Mouse (Mus musculus) limb, embryonic 14.5 days (tissue): ENCODE results near the gene Paqr8. TPM values are rescaled to one million over a fixed set of nuclear protein-coding genes. Genes with fewer than 3 reads are reported as not detected.

Experiments
- ATAC-seq: fragments of 200-750 bp; cut with Nextera tagmentation; 2 replicates; pipeline ENCODE4 v1.8.0; 2017; ENCODE audit warnings: low read depth, moderate number of reproducible peaks, moderate TSS enrichment; ENCODE audit not compliant: low FRiP score
- DNase-seq: peaks from one replicate; pipeline ENCODE4 v3.0.0-alpha.2; 2015; ENCODE audit warnings: low spot score
- H3K27ac ChIP-seq: fragments of 300-500 bp; sonication (generic); replicated peaks from 2 replicates; pipeline ENCODE4 v1.5.1; 2014; ENCODE audit warnings: low read depth, mild to moderate bottlenecking, low read length, moderate library complexity, mixed read lengths
- H3K27me3 ChIP-seq: fragments of 300-500 bp; sonication (generic); 2 replicates; pipeline ENCODE4 v1.6.1; 2014; ENCODE audit warnings: low read length, mixed read lengths; ENCODE audit not compliant: control insufficient read depth, insufficient read depth
- H3K36me3 ChIP-seq: fragments of 300-500 bp; sonication (generic); 2 replicates; pipeline ENCODE4 v1.6.1; 2014; ENCODE audit warnings: mild to moderate bottlenecking, low read length, moderate library complexity, mixed read lengths; ENCODE audit not compliant: control insufficient read depth, insufficient read depth
- H3K4me1 ChIP-seq: fragments of 300-500 bp; sonication (generic); 2 replicates; pipeline ENCODE4 v1.6.1; 2014; ENCODE audit warnings: antibody characterized with exemption, low read length, mixed read lengths; ENCODE audit not compliant: control insufficient read depth, insufficient read depth
- H3K4me2 ChIP-seq: fragments of 300-500 bp; sonication (generic); replicated peaks from 2 replicates; pipeline ENCODE4 v1.6.1; 2014; ENCODE audit warnings: low read depth, mild to moderate bottlenecking, low read length, moderate library complexity; ENCODE audit not compliant: severe bottlenecking
- H3K4me3 ChIP-seq: fragments of 300-500 bp; sonication (generic); replicated peaks from 2 replicates; pipeline ENCODE4 v1.5.1; 2014; ENCODE audit warnings: low read length
- H3K9ac ChIP-seq: fragments of 300-500 bp; sonication (generic); 2 replicates; pipeline ENCODE4 v1.6.1; 2014; ENCODE audit warnings: mild to moderate bottlenecking, low read depth, low read length, moderate library complexity; ENCODE audit not compliant: severe bottlenecking
- H3K9me3 ChIP-seq: fragments of 300-500 bp; sonication (generic); 2 replicates; pipeline ENCODE4 v1.6.1; 2016; ENCODE audit warnings: low read length; ENCODE audit not compliant: control insufficient read depth
- POLR2A ChIP-seq: fragments of 200-500 bp; IDR thresholded peaks from 2 replicates; pipeline ENCODE4 v1.8.0; 2012; ENCODE audit warnings: inconsistent platforms, mild to moderate bottlenecking, moderate library complexity, borderline replicate concordance; ENCODE audit not compliant: insufficient read depth, insufficient read length; ENCODE audit errors: extremely low read depth
- WGBS: fragments of 180-500 bp; shearing (Covaris S2); extraction: QIAGEN DNeasy Blood & Tissue Kit; methylation state at CpG from one replicate; pipeline ENCODE4 v1.1.7; 2014; 5-methylcytosine and 5-hydroxymethylcytosine counted together
- polyA plus RNA-seq, 2 experiments: library from polyadenylated mRNA; depleted of rRNA in 1 of 2; stranded (reverse) in 1 of 2; unstranded in 1 of 2; fragments of >200 nt; fragmentation: Nextera tagmentation in 1 of 2; extraction: Ambion mirVana in 1 of 2; gene quantifications; 2 replicates each; pipeline versions ENCODE4 v1.2.1 to v1.2.3; 2012 to 2014

Gene Paqr8
- polyA plus RNA-seq, 2 experiments, result 5.7 to 7.9 TPM

GRCm38 (mm10) chr1:20867241-20867902, 23.0 kb upstream of the Paqr8 start:
- Histone ChIP-seq H3K9me3 (no peaks in the 10 kb centered on the region), H3K4me3 (no peak overlapping the region), H3K4me2 (no peak overlapping the region), H3K4me1 (no peaks in the 10 kb centered on the region), H3K9ac (no peak overlapping the region), H3K36me3 (no peaks in the 10 kb centered on the region), H3K27me3 (no peaks in the 10 kb centered on the region), H3K27ac (no peak overlapping the region)
- ATAC-seq, result no peak
- 68% methylated on average over 8 of the region's 8 CpGs for WGBS
- no peak for TF ChIP-seq POLR2A
- DNase-seq, result no peak

- no peak for ATAC-seq
- DNase-seq, result no peak
Observed at GRCm38 (mm10) chr1:20868036-20868435, 22.4 kb upstream of the Paqr8 start.

GRCm38 (mm10) chr1:20870887-20871286, 19.5 kb upstream of the Paqr8 start:
- Histone ChIP-seq H3K4me1 (no peaks in the 10 kb centered on the region), H3K36me3 (no peaks in the 10 kb centered on the region), H3K27ac (no peak overlapping the region), H3K9ac (no peak overlapping the region), H3K4me3 (no peak overlapping the region), H3K9me3 (no peaks in the 10 kb centered on the region), H3K27me3 (no peaks in the 10 kb centered on the region), H3K4me2 (no peak overlapping the region)
- WGBS, result 29% methylated on average over 2 of the region's 2 CpGs
- no peak for DNase-seq
- no peak for ATAC-seq
- no peak for TF ChIP-seq POLR2A

More at GRCm38 (mm10) chr1:20868036-20868435, 22.4 kb upstream of the Paqr8 start:
- TF ChIP-seq POLR2A, result no peak
- no peak overlapping the region for H3K9ac ChIP-seq
- 65% methylated on average over 9 of the region's 9 CpGs for WGBS
- no peaks in the 10 kb centered on the region for H3K36me3 ChIP-seq
- no peak overlapping the region for H3K27ac ChIP-seq
- no peak overlapping the region for H3K4me2 ChIP-seq
- H3K27me3 ChIP-seq, result no peaks in the 10 kb centered on the region
- no peaks in the 10 kb centered on the region for H3K4me1 ChIP-seq
- H3K9me3 ChIP-seq, result no peaks in the 10 kb centered on the region
- no peak overlapping the region for H3K4me3 ChIP-seq

- no peak for ATAC-seq
- WGBS, result 84% methylated on average over 5 of the region's 5 CpGs
- H3K4me3 ChIP-seq, result no peak overlapping the region
- H3K36me3 ChIP-seq, result no peaks in the 10 kb centered on the region
- H3K27ac ChIP-seq, result no peak overlapping the region
- DNase-seq, result no peak
- no peaks in the 10 kb centered on the region for H3K27me3 ChIP-seq
- no peaks in the 10 kb centered on the region for H3K9me3 ChIP-seq
- no peaks in the 10 kb centered on the region for H3K4me1 ChIP-seq
- no peak overlapping the region for H3K4me2 ChIP-seq
- no peak overlapping the region for H3K9ac ChIP-seq
- TF ChIP-seq POLR2A, result no peak
Observed at GRCm38 (mm10) chr1:20872496-20872895, 17.9 kb upstream of the Paqr8 start.

- no peak overlapping the region for H3K4me2 ChIP-seq
- H3K4me1 ChIP-seq, result no peaks in the 10 kb centered on the region
- H3K27ac ChIP-seq, result no peak overlapping the region
- TF ChIP-seq POLR2A, result no peak
- no peak for DNase-seq
- no peak for ATAC-seq
- H3K36me3 ChIP-seq, result no peaks in the 10 kb centered on the region
- no peaks in the 10 kb centered on the region for H3K9me3 ChIP-seq
- no peaks in the 10 kb centered on the region for H3K27me3 ChIP-seq
- no peak overlapping the region for H3K9ac ChIP-seq
- WGBS, result 87% methylated on average over 6 of the region's 6 CpGs
- H3K4me3 ChIP-seq, result no peak overlapping the region
Observed at GRCm38 (mm10) chr1:20874061-20874460, 16.3 kb upstream of the Paqr8 start.

- Histone ChIP-seq H3K9me3 (no peaks in the 10 kb centered on the region), H3K27ac (no peak overlapping the region), H3K27me3 (no peaks in the 10 kb centered on the region), H3K36me3 (no peaks in the 10 kb centered on the region), H3K4me3 (no peak overlapping the region), H3K4me1 (no peaks in the 10 kb centered on the region), H3K9ac (no peak overlapping the region), H3K4me2 (no peak overlapping the region)
- no peak for TF ChIP-seq POLR2A
- no peak for DNase-seq
- ATAC-seq, result no peak
Observed at GRCm38 (mm10) chr1:20877355-20877754, 13.1 kb upstream of the Paqr8 start.
